In the genomic region with DNA sequence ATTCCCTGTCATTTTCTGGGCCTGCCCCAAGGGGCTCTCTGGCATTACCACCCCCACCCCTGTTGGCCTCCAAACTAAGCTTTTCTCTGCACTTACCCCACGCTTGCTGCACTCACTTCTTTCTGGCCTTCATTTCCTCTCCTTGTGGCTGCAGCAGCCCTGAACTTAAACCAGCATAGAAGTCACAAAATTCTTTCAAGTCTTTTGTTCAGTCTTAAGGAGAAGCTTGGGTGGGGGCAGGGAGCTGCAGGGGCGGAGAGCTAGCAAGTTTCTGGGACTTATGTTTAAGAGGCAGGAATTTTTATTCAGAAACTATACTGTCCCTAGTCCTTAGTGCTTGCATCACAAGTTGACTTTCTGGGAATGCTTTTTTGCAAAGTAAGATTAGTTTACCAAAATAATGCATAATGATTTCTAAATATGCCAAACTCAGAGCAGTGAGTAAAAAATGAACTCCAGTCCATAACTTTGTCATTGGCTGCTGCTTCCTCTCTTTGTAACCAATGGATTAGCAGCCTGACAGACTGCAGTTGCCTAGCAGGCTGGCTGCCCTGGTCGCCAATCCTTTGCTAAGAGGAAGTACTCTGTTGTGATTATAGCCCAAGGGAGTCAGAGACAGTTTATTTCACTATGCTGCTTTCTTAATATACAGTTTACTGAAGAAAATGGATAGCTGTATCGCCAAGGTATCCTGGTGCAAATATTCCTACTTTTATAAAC, we compare ENCODE assay signal across 8 mouse cellular contexts. TPM values are rescaled to one million over a fixed set of nuclear protein-coding genes. Genes with fewer than 3 reads are reported as not detected.
DNase-seq lines count a peak whose midpoint lies in the region; ATAC-seq lines count a peak whose summit lies in the region.

No protein-coding gene starts in this region.

- ATAC-seq in kidney, embryonic 16.5 days (ENCODE audit: low FRiP score, low TSS enrichment) = 0 out of 2 replicates have a peak, but pooled peaks have one; percentile 9

- 22% methylated on average over 4 of the region's 4 CpGs for WGBS in kidney, embryonic 16.5 days

- H3K9me3 ChIP-seq in kidney, embryonic 16.5 days (ENCODE audit: low read length) = no peaks in the 10 kb centered on the region

- peak overlapping the region; percentile 77 for H3K4me2 ChIP-seq in kidney, embryonic 16.5 days (replicated peaks; ENCODE audit: low read depth, low read length)

- peak overlapping the region; percentile 88 for H3K9ac ChIP-seq in kidney, embryonic 16.5 days (replicated peaks; ENCODE audit: low read length)

- peak overlapping the region; percentile 96 for H3K4me3 ChIP-seq in kidney, embryonic 16.5 days (ENCODE audit: low read length)

- H3K4me1 ChIP-seq in kidney, embryonic 16.5 days (ENCODE audit: insufficient read depth, low read length) = peaks cover 10% of the 10 kb centered on the region

- H3K36me3 ChIP-seq in kidney, embryonic 16.5 days (ENCODE audit: insufficient read depth, low read length) = peaks cover 3% of the 10 kb centered on the region; the same call in 1 of the 2 replicates
- H3K36me3 ChIP-seq in splenic B cell, adult 2 months (ENCODE audit: control insufficient read depth, insufficient read depth, low read length, poor library complexity, severe bottlenecking) = no peaks in the 10 kb centered on the region

- no peaks in the 10 kb centered on the region for H3K27me3 ChIP-seq in kidney, embryonic 16.5 days (ENCODE audit: insufficient read depth, low read length)
- H3K27me3 ChIP-seq in splenic B cell, adult 2 months (ENCODE audit: control insufficient read depth, insufficient read depth, low read length, poor library complexity, severe bottlenecking) = no peaks in the 10 kb centered on the region

- H3K27ac ChIP-seq in kidney, embryonic 16.5 days (ENCODE audit: low read length) = peak overlapping the region; percentile 88

- DNase-seq in CD4-positive helper T cell, adult 2 months (ENCODE audit: low read depth, low spot score) = peak; percentile 47
- peak; percentile 9 for DNase-seq in brain, adult 2 months (ENCODE audit: low read depth, low spot score)
- peak; percentile 58 for DNase-seq in heart, adult 8-10 months (ENCODE audit: low spot score)
- peak; percentile 46 to 60 for DNase-seq in lung, postnatal 4 days
- DNase-seq in splenic B cell, adult 2 months (ENCODE audit: low read depth, low spot score) = peak; percentile 70
- no peak for DNase-seq in left cerebral cortex, adult 8-10 months (ENCODE audit: low spot score in 2 of 2)
- DNase-seq in layer of hippocampus, postnatal 25 days (ENCODE audit: extremely low spot score in 1 of 2, low spot score in 1 of 2) = no peak

RNA-seq across cellular contexts. Expression of gene Spata6, which starts 1.5 kb away (rescaled TPM):
- 1 to 10 TPM; 5.0 to 7.6 (median 6.0) TPM for total RNA-seq in heart, adult 8-10 months (2022)
- 33.7 and 34.4 TPM in 2 replicates for polyA plus RNA-seq in kidney, embryonic 16.5 days (2015; fragmentation: Nextera tagmentation; extraction: Ambion mirVana)
- 1 to 10 TPM; 3.6 to 6.3 (median 5.3) TPM for total RNA-seq in left cerebral cortex, adult 8-10 months (2022)
- 1 to 10 TPM; 3.6 to 4.6 TPM for total RNA-seq in layer of hippocampus, postnatal 25 days (2021)

Comparison
In these comparisons a context has a peak if more than half of its experiments do, and no peak if none do; other contexts are left out.
1. DNase-seq: peak in CD4-positive helper T cell, adult 2 months (single experiment), brain, adult 2 months (single experiment), heart, adult 8-10 months (single experiment), lung, postnatal 4 days (2 of 2) and splenic B cell, adult 2 months (single experiment); none in left cerebral cortex, adult 8-10 months (0 of 2) and layer of hippocampus, postnatal 25 days (0 of 2).